Mouse (Mus musculus): ENCODE results near the gene Nom1. TPM values are rescaled to one million over a fixed set of nuclear protein-coding genes. Genes with fewer than 3 reads are reported as not detected.

The Nom1 gene
- total RNA-seq, 2 experiments from 2014 or later, result 6.8 to 7.8 TPM

GRCm38 (mm10) chr5:29470271-29470670, 35.8 kb downstream of the Nom1 start:
- no peak for ATAC-seq (ENCODE audit: poor library complexity, severe bottlenecking)

DNA sequence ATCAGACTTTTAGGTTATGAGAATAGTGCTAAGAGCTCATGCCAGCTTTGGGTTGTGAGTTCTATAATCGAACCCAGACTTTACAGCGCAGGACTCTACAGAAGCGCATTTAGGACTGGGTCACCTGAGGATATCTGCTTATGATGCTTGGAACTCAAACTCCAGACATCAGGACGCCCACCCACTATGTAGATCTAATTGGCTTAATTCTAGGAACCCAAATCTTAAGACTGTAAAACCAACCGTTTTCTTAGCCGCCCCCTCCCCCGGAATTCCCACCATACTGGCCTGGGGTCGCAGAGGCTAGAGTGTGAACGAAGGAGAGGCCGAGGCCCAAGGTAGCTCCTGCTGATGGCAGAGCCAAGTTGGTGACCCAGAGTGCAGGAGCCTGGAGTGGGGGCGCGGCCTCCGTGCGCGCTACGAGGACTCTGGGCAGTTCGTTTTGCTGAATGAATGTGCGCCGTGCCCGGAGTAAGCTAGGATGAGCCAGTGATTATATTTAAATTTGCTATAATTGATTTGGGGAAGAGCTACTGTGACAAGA, 36.5 kb downstream of the Nom1 start:
- no peak for ATAC-seq (ENCODE audit: poor library complexity, severe bottlenecking)

DNA sequence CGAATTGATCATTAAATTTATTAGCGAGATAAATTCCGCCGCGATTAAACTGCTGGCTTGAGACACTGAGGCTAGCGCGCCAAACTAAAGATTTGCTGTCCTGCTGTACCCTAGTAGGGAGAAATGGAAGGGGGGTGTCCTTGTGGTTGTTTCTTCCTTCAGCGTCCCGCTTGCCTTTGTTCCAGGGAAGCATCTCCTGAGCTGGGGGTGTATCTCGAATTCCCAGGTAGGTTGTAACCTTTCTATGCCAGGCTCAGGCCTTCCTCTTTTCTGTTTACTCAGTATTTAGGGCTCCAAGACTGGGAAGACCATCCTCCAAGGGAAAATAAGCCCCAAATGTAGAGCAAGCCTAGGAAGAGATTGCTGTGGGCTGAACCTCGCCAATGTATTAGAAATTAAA, 36.9 kb downstream of the Nom1 start:
- ATAC-seq (ENCODE audit: poor library complexity, severe bottlenecking), result no peak

DNA sequence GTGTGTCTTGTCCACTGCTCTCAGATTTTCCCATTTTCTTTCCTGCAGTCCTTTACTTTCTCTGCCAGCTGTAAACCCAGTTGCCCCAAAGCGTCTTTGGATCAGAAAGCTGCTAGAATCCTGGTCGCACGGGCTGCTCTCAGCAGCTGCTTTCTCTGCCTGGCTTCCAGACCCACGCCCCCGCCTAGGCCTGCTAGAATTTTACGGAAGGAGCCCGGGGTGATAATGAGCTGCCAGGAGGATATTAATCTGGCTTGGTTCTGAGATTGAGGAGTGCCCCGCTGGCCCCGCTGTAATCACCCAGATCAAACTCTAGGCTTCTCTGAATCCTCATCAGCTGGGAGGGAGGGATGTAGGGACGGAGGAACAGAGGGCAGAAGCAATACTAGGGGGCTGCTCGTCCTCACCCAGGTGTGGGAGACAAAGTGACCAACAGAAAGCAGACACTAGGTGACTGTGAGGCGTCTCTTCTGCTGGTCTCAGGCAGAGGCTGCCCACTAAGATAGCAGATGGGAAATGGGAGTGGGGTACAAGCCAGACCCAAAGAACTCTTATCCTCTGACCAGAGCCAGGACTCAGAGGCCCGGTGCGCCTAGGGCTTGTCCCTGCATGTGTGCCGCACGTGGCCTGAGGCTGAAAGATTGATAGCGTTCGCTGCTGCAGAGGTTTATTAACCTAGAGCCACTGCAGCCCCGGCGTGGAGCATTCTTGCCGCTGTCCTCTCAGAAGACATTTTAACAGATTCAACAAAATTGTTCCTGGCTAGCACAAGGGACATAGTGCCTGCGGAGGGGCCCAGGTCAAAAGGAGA, 37.6 kb downstream of the Nom1 start:
- no peak for ATAC-seq (ENCODE audit: poor library complexity, severe bottlenecking)

- ATAC-seq (ENCODE audit: poor library complexity, severe bottlenecking), result no peak
These were observed 39.2 kb downstream of the Nom1 start for GRCm38 (mm10) chr5:29473551-29474245.

DNA sequence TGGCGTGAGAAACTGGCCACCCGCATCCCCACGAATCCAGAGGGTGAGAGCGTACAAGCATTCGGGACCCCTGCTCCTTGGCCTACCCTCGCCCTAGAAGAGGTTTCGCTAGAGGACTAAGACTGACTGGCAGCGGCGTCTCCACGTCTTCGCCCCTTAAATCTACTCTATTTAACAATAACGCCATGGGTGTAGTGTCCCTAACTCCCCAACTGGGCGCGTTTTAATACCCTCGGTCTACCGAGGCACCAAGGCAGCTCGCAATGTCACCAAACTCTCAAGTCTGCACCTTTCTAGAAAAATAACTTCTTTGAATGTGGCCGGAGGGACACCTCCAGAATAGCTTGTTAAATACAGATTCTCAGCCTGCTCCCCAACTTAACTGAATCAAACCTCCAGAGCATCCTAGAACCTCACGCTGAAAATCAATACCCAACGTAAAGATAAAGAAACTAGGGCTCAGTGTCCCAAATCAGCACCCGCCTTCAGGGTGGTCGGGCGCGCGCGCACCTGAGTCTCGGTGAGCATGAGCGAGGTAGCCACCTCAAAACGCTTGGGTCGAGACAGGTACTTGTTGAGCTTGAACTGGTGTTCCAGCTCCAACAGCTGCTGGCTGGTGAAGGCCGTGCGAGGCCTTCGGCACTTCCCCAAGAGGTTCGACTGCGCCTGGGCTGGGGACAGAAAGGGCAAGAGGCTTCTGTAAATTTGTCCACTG, 39.9 kb downstream of the Nom1 start:
- ATAC-seq (ENCODE audit: poor library complexity, severe bottlenecking), result no peak

GRCm38 (mm10) chr5:29475041-29475440, 40.6 kb downstream of the Nom1 start:
- ATAC-seq (ENCODE audit: poor library complexity, severe bottlenecking), result no peak

- ATAC-seq (ENCODE audit: poor library complexity, severe bottlenecking), result no peak
These were observed 41.1 kb downstream of the Nom1 start for GRCm38 (mm10) chr5:29475556-29475955.

DNA sequence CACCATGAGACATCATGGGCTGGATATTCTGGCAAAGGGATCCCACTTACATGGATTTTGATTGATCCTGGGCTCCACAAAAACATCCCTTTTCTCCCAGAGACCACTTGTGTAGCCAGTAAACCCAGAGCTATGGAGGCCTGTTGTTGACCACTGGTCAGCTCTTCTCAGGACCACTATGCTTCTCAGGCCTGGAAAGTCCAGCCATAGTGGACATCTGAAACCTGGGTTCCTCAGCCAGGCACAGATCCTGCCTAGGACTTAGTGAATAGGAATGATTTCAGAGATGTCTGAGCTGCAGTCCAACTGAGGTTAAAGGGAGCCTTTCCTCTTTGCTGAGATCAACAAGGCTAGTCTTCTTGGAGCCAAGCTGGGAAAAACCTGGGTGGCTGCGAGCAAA, 41.6 kb downstream of the Nom1 start:
- no peak for ATAC-seq (ENCODE audit: poor library complexity, severe bottlenecking)

DNA sequence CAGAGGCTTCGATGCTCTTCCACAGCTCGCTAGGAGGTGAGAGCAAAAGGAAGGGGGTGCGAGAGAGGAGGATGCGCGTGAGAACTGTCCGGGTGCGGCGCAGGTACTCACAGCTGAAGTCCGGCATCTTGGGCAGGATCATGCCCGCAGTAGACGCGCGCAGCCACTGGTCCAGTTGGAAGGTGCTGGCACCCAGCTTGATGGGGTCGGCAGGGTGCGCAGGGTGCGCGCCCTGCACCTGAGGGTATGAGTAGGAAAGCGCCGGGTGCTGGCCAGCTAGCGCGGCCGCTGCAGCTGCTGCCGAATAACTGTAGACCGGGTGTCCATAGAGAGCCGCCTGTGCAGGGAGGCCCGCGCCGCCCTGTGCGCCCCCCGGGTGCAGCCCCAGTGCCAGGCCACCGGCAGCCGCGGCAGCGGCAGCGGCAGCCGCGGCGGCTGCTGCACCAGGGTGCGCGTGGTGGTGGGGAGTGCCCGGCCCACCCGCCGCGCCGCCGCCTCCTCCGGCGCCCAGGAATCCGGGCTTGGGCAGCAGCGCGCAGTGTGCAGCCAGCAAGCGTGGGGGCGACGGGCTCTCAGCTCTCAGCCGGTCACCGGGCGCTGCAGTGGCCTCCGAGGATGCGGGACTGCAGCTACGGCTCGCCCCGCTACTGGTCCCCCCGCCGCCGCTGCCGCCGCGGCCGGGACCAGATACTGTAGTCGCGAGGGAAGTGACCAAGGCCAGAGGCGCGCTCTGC, 43.2 kb downstream of the Nom1 start:
- ATAC-seq (ENCODE audit: poor library complexity, severe bottlenecking), result no peak

DNA sequence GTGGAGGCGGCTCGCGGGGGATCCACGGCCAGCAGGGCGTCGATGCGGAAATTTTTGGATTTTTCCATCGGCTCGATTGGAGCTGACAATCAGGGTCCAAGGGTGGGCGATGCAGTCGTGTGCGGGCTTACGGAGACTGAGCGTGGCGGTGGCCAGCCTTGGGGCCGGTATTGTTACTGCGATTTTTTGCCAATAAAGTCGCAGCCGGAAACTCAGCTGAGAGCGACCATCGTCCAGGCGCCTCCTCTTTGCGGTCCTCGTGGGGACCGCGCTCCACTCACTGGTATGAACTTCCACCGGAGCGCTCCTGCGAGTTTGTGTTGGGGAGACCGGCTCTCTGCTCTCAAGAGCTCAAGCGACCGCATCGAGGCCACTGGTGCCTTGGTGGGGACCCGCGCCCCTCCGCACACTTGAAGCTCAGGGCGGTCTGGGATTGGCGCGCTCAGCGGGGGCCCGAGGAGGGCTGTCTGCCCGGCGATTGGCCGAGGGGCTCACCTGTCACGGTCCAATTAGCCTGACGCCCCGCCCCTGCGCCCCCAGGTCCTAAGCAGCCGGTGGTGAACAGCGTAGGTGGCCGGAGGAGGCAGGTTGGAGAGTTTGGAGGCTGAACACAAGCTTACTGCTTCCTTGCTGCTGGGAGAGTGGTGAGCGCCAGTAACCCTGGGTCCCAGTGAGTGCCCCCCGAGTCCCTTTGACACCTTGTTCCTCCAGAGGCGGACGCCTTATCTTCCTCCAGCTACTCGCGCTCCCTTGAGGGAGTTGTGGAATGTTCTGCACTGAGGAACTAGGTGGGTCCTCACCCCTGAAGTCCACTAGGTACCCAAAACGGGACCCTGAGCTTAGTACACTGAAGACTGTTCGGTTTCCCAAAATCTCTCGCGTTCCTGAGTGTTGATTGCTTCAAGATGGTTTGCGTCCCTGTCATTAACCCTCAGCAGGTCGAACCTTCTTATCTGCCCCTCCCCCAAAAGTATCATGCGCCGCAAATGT, 44.0 kb downstream of the Nom1 start, which contains the start of gene Mnx1:
Gene Mnx1, minus strand, starts transcription at position 263 of the 990 bp plus-strand sequence.
- no peak for ATAC-seq (ENCODE audit: poor library complexity, severe bottlenecking)

DNA sequence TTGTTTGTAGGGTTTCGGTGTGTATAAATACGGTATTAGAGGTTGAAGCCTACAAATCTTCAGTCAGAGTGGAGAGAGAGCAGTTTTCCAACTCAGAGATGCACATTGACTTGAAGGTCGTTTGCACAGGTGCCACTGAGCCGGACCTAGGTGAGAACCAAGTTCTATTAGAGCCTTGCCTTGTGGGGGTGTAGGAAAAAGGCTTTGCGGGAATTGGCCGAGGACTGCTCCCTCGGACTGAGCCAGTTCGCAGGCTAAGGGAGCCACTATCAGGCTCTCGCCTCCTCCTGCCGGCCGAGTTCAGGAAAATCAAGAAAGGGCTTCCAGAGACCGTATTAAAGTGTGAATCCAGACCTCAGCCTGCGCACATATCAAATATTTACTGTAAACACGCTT, 44.7 kb downstream of the Nom1 start:
- ATAC-seq (ENCODE audit: poor library complexity, severe bottlenecking), result no peak

DNA sequence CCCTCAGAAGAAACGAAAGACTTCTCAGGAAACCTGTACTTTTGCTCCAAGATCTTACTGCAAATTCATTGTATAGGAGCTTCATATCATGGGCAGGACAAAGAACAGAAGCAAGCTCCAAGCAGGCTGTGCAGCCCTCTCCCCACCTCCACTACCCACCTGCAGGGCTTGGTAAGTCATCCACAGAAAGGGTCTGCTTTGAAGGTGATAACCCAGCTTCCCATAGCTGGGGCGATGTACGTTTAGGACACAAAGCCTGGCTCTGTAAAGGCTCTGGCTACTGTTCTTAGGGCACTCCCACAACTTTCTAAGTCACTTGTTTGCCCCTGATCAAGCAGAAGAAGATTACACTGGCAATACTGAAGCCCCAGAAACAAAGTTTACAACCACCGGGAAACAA, 49.3 kb downstream of the Nom1 start:
- ATAC-seq (ENCODE audit: poor library complexity, severe bottlenecking), result no peak

DNA sequence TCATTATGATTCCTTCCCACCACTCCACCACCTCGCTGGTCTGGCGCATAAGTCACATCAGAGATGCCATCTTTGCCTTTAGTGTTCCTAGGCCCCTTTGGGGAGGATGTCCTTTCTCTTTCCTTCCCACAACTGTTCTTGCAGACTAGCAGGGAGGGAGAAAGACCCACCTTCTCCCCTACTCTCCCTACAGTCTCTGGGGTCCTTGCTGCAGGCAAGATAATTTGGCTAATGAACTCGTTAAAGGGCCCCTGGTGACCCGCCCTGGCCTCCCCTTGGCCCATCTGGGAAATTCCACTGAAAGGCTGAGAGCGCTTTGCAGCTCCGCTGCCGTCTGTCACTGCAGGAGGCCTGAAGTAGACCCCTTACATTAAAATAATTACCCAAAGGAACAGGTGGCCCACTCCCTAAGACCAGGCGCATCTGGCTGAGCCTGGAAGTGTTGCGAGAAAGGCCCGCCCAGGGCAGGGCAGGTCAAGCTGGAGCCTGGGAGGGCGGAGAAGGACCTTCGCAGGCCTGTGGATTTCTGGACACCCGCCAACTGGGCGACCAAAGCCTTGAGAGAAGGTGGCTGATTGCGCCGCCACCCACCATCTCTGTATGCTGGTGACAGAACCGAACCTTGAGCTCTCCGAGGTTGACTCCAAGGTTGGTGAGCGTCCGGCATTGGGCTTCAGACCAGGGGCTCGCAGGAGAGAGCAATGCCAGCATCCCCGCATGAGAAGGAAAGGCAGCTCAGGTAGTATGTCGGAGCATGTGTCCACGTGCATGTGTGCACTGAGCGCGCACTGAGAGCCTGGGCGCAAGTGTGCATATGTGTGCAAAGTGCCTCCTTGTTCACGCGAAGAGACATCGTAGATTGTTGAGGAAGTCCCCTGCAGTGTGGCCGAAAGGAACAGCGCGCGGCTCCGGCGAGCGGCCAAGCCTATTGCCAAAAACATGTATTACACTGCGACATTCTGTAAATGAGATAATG, 50.8 kb downstream of the Nom1 start:
- no peak for ATAC-seq (ENCODE audit: poor library complexity, severe bottlenecking)

- ATAC-seq (ENCODE audit: poor library complexity, severe bottlenecking), result no peak
These were observed 51.5 kb downstream of the Nom1 start for GRCm38 (mm10) chr5:29485941-29486320.

DNA sequence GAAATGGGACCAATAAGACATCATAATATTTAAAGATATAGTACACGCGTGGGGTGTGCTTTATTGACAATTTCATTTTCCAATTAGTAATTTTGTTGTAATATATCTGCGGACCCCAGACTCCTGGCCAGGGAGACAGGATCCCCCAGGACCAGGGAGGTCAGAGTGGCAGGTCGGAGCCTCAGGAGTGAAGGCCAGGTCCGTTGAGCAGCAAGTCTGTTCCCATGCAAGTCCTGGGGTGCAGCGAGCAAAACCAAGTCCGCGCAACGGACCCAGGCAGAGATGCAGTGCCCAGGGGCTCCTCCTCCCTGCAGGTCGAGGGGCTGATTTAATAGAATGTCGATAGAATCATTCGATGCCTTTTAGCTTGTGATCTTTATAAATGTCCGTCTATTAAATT, 52.9 kb downstream of the Nom1 start:
- ATAC-seq (ENCODE audit: poor library complexity, severe bottlenecking), result no peak

GRCm38 (mm10) chr5:29507013-29507412, 72.5 kb downstream of the Nom1 start:
- no peak for ATAC-seq (ENCODE audit: poor library complexity, severe bottlenecking)

All from megakaryocyte, adult 5-6 weeks (primary cell).